Mouse (Mus musculus) myocyte (in vitro differentiated cells): ENCODE measurements around the gene Rtp3. TPM values are rescaled to one million over a fixed set of nuclear protein-coding genes. Genes with fewer than 3 reads are reported as not detected.

ENCODE experiments used
- H3K27me3 ChIP-seq: one replicate; pipeline ENCODE4 v1.6.1; 2011; ENCODE audit not compliant: control insufficient read depth, insufficient read depth, insufficient read length
- H3K36me3 ChIP-seq: one replicate; pipeline ENCODE4 v1.6.1; 2011; ENCODE audit not compliant: control insufficient read depth, insufficient read depth
- H3K4me2 ChIP-seq: one replicate; pipeline ENCODE4 v1.6.1; 2011; ENCODE audit warnings: low read depth, control low read depth
- H3K4me3 ChIP-seq: one replicate; pipeline ENCODE4 v1.5.1; 2011; ENCODE audit warnings: mild to moderate bottlenecking, control low read depth, moderate library complexity
- H3K79me2 ChIP-seq: one replicate; pipeline ENCODE4 v1.6.1; 2011; ENCODE audit not compliant: control insufficient read depth, insufficient read depth
- H3ac ChIP-seq: one replicate; pipeline ENCODE4 v1.6.1; 2011; ENCODE audit not compliant: control insufficient read depth, insufficient read length
- CEBPB ChIP-seq: IDR thresholded peaks from 2 replicates; pipeline ENCODE4 v1.6.1; 2011; ENCODE audit warnings: mild to moderate bottlenecking, moderate library complexity; ENCODE audit not compliant: poor library complexity, insufficient read depth, severe bottlenecking
- E2F4 ChIP-seq: IDR thresholded peaks from one replicate; pipeline ENCODE4 v1.6.1; 2011; ENCODE audit warnings: mild to moderate bottlenecking, control low read depth, moderate library complexity; ENCODE audit not compliant: insufficient read depth
- MAX ChIP-seq: IDR thresholded peaks from one replicate; pipeline ENCODE4 v1.6.1; 2011; ENCODE audit warnings: low read depth, mild to moderate bottlenecking, control low read depth
- MYOD1 ChIP-seq, 3 experiments: IDR thresholded peaks; one replicate each; pipeline ENCODE4 v1.6.1; 2011; ENCODE audit warnings: control low read depth in 2 of 3, low read depth in 2 of 3, mild to moderate bottlenecking in 2 of 3, moderate library complexity in 1 of 3; ENCODE audit not compliant: insufficient read length in 2 of 3, control insufficient read depth in 1 of 3
- MYOG ChIP-seq, 3 experiments: IDR thresholded peaks; one replicate each; pipeline ENCODE4 v1.6.1; 2011; ENCODE audit warnings: control low read depth in 2 of 3, low read depth in 2 of 3, mild to moderate bottlenecking in 2 of 3; ENCODE audit not compliant: insufficient read length in 2 of 3, control insufficient read depth in 1 of 3, insufficient read depth in 1 of 3
- POLR2A ChIP-seq: IDR thresholded peaks from one replicate; pipeline ENCODE4 v1.6.1; 2011; ENCODE audit warnings: low read depth, mild to moderate bottlenecking, control low read depth, moderate library complexity; ENCODE audit not compliant: insufficient read length
- POLR2AphosphoS2 ChIP-seq: IDR thresholded peaks from one replicate; pipeline ENCODE4 v1.6.1; 2011; ENCODE audit warnings: low read depth, control low read depth; ENCODE audit not compliant: insufficient read length
- REST ChIP-seq: IDR thresholded peaks from one replicate; pipeline ENCODE4 v1.6.1; 2011; ENCODE audit warnings: mild to moderate bottlenecking, control low read depth, moderate library complexity; ENCODE audit not compliant: insufficient read depth, insufficient read length
- SRF ChIP-seq: IDR thresholded peaks from one replicate; pipeline ENCODE4 v1.6.1; 2011; ENCODE audit warnings: low read depth; ENCODE audit not compliant: control insufficient read depth, insufficient read length
- TCF12 ChIP-seq: IDR thresholded peaks from one replicate; pipeline ENCODE4 v1.6.1; 2011; ENCODE audit warnings: mild to moderate bottlenecking, control low read depth; ENCODE audit not compliant: poor library complexity, insufficient read depth, severe bottlenecking
- TCF3 ChIP-seq: IDR thresholded peaks from one replicate; pipeline ENCODE4 v1.6.1; 2011; ENCODE audit warnings: low read depth, control low read depth; ENCODE audit not compliant: insufficient read length
- USF1 ChIP-seq: IDR thresholded peaks from one replicate; pipeline ENCODE4 v1.6.1; 2011; ENCODE audit warnings: low read depth, mild to moderate bottlenecking, control low read depth, moderate library complexity
- polyA plus RNA-seq: library from polyadenylated mRNA; unstranded; fragments of >200 nt; fragmentation: generic; extraction: Trizol; gene quantifications from one replicate; pipeline ENCODE4 v1.2.1, GENCODE M21; 2012; ENCODE audit warnings: missing spikeins

Gene Rtp3
- polyA plus RNA-seq, 1 experiment = not detected

- Histone ChIP-seq H3K4me2 (no peak overlapping the region), H3K27me3 (no peaks in the 10 kb centered on the region), H3K36me3 (no peaks in the 10 kb centered on the region), H3K79me2 (no peaks in the 10 kb centered on the region), H3ac (no peak overlapping the region), H3K4me3 (no peak overlapping the region)
- TF ChIP-seq REST = no peak
- TF ChIP-seq TCF3 = no peak
- no peak for TF ChIP-seq MAX
- no peak for TF ChIP-seq TCF12
- TF ChIP-seq SRF = no peak
- TF ChIP-seq MYOG (IDR thresholded peaks at IDR 0.05; ENCODE audit: control insufficient read depth in 1 of 3, insufficient read depth in 1 of 3, insufficient read length in 2 of 3, low read depth in 2 of 3) = no peak
- TF ChIP-seq CEBPB = no peak
- TF ChIP-seq MYOD1 (IDR thresholded peaks at IDR 0.05; ENCODE audit: control insufficient read depth in 1 of 3, insufficient read length in 2 of 3, low read depth in 2 of 3) = no peak
- TF ChIP-seq USF1 = no peak
- no peak for TF ChIP-seq E2F4
- TF ChIP-seq POLR2A = no peak
Measured at GRCm38 (mm10) chr9:110965910-110966231, 24.5 kb downstream of the Rtp3 start.

- TF ChIP-seq CEBPB (no peak), MAX (no peak), SRF (no peak), MYOG (IDR thresholded peaks at IDR 0.05; ENCODE audit: control insufficient read depth in 1 of 3, insufficient read depth in 1 of 3, insufficient read length in 2 of 3, low read depth in 2 of 3) (no peak), TCF3 (no peak), USF1 (no peak), POLR2AphosphoS2 (no peak), REST (no peak), E2F4 (no peak), MYOD1 (IDR thresholded peaks at IDR 0.05; ENCODE audit: control insufficient read depth in 1 of 3, insufficient read length in 2 of 3, low read depth in 2 of 3) (no peak), POLR2A (no peak), TCF12 (no peak)
- Histone ChIP-seq H3K27me3 (no peaks in the 10 kb centered on the region), H3K4me2 (no peak overlapping the region), H3K79me2 (no peaks in the 10 kb centered on the region), H3ac (no peak overlapping the region), H3K4me3 (no peak overlapping the region), H3K36me3 (no peaks in the 10 kb centered on the region)
Measured at GRCm38 (mm10) chr9:110965062-110965909, 25.1 kb downstream of the Rtp3 start.

GRCm38 (mm10) chr9:110963566-110964115 is 26.7 kb downstream of the Rtp3 start:
- Histone ChIP-seq H3K4me2 (no peak overlapping the region), H3K27me3 (no peaks in the 10 kb centered on the region), H3ac (no peak overlapping the region), H3K36me3 (no peaks in the 10 kb centered on the region), H3K79me2 (no peaks in the 10 kb centered on the region), H3K4me3 (no peak overlapping the region)
- no peak for TF ChIP-seq TCF12
- TF ChIP-seq POLR2AphosphoS2 = no peak
- TF ChIP-seq E2F4 = no peak
- no peak for TF ChIP-seq MAX
- TF ChIP-seq TCF3 = no peak
- no peak for TF ChIP-seq POLR2A
- TF ChIP-seq MYOD1 (IDR thresholded peaks at IDR 0.05; ENCODE audit: control insufficient read depth in 1 of 3, insufficient read length in 2 of 3, low read depth in 2 of 3) = no peak
- TF ChIP-seq USF1 = no peak
- TF ChIP-seq REST = no peak
- no peak for TF ChIP-seq CEBPB
- TF ChIP-seq MYOG (IDR thresholded peaks at IDR 0.05; ENCODE audit: control insufficient read depth in 1 of 3, insufficient read depth in 1 of 3, insufficient read length in 2 of 3, low read depth in 2 of 3) = no peak
- no peak for TF ChIP-seq SRF

GRCm38 (mm10) chr9:110961386-110961785 is 29.0 kb downstream of the Rtp3 start:
- H3ac ChIP-seq = no peak overlapping the region
- H3K36me3 ChIP-seq = no peaks in the 10 kb centered on the region
- no peak for TF ChIP-seq TCF12
- no peak for TF ChIP-seq POLR2AphosphoS2
- TF ChIP-seq MYOD1 (IDR thresholded peaks at IDR 0.05; ENCODE audit: control insufficient read depth in 1 of 3, insufficient read length in 2 of 3, low read depth in 2 of 3) = no peak
- TF ChIP-seq POLR2A = no peak
- no peak for TF ChIP-seq SRF
- no peak for TF ChIP-seq CEBPB
- TF ChIP-seq TCF3 = no peak
- H3K27me3 ChIP-seq = peaks cover under 1% of the 10 kb centered on the region
- no peak overlapping the region for H3K4me3 ChIP-seq
- H3K79me2 ChIP-seq = no peaks in the 10 kb centered on the region
- H3K4me2 ChIP-seq = no peak overlapping the region
